Mouse (Mus musculus): ENCODE measurements around the gene Cd59b.
"Not testable (repeated sequence)": the region's sequence is repeated elsewhere in the genome, so short reads cannot be mapped to it uniquely, and the experiment has no call there.

Gene Cd59b

DNA sequence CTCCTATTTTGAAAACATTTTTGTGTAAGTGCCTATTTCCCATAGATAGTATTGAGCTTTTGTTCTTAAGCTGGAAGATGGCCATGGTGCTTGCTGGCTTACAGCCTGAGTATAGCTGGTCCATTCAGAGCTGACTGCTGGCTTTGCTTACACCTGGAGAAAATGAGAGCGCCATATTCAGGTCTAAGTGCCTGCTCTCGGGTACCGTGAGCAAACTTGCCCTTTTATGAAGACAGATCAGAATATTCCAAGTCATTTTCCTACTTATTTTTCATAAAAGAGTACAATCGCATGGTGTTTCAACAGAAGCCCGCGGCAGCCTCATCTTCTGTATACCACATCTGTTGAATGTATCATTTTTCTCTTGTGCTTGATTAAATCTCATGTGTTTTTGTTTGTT, 8.7 kb upstream of the Cd59b start:
- intact Hi-C loops (cut with DNase I), result no loop called here

DNA sequence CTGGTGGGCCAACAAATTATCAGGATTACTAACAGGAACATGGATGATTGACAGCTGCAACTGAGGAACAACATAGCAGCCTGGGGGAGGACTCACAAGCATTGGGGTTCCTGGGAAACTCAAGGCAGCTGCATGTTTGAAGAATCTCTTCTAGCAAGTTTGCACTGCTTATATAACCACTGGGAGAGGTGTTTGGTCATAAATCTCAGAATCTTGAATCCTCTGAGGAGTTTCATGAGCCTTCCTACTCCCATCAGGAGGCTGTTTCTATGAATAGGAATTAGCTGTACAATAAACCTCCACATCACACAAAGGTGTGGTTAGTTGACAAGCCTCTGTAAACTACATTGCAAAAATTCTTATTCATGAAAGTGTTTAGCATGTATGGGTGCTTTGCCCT, 7.0 kb upstream of the Cd59b start:
- intact Hi-C loops (cut with DNase I), result no loop called here

DNA sequence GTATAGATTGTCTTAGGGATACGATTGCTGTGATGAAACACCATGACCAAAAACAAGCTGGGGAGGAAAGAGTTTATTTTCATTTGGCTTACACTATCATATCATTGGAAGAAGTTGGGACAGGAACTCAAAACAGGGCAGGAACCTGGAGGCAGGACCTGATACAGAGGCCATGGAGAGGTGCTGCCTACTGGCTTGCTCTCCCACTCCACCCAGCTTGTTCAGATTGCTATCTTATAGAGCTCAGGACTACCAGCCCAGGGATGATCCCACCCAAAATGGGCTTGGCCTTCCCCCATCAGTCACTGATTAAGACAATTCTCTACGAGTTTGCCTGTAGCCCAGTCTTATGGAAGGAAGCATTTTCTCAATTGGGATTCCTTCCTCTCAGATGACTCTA, 5.5 kb upstream of the Cd59b start:
- intact Hi-C loops (cut with DNase I), result no loop called here

DNA sequence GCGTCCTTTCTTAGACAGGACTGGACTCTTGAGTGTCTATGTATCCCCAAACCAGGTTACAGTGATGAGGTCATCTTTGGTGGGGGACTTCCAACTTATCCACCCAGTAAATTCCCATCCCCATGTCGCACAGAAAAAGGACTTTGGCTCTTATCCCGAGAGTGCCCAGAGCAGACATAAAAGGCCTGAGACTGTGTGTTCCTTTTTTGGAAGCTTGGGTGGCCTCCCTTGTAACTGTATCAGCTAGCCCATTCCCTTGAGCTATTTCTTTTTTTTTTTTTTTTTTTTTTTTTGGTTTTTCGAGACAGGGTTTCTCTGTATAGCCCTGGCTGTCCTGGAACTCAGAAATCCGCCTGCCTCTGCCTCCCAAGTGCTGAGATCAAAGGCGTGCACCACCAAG, 4.1 kb upstream of the Cd59b start, which contains the start of gene Gm10912:
TSS of gene Gm10912 (plus strand) at position 301 of the 400 bp plus-strand sequence.
- intact Hi-C loops (cut with DNase I), result not testable (repeated sequence)

DNA sequence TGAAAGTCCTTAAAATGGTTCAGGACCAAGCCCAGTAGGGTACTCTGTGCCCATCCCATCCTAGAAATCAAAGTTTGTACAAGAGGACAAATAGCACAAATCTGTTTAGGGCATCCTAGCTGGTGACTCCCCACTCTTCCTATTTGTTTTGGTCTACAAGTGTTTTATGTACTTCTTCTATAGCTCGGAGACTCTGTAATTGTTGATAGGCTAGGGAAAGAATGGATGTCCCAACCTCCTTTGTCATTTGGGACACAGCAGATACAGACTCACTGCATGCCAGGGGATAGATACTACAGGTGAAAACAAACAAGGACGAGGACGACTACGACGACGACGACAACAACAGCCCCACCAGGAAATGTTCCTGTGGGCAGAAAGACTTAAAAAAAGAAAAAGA, 1.2 kb upstream of the Cd59b start, which contains the start of gene Gm10799:
TSS of gene Gm10799 (minus strand) at position 101 of the 400 bp plus-strand sequence.
- intact Hi-C loops (cut with DNase I), result not testable (repeated sequence)

DNA sequence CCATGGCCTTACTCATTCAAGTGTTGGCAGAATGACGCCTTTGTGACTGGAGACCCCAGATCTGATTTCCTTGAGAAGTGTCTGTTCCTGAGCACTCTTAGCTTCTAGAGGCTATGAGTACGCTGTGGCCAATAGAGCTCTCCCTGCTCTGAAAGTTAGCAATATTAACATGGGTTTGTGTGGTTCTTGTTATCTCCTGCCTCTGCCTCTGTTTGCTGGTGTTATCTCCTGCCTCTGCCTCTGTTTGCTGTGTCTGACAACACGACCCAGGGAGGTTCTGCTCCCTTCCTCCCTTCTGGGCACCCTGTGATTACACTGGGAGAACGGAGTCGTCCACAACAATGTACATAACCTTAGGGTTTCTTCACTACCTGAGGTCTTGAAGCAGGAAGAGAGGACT, 8.6 kb downstream of the Cd59b start:
- intact Hi-C loops (cut with DNase I), result not testable (repeated sequence)

DNA sequence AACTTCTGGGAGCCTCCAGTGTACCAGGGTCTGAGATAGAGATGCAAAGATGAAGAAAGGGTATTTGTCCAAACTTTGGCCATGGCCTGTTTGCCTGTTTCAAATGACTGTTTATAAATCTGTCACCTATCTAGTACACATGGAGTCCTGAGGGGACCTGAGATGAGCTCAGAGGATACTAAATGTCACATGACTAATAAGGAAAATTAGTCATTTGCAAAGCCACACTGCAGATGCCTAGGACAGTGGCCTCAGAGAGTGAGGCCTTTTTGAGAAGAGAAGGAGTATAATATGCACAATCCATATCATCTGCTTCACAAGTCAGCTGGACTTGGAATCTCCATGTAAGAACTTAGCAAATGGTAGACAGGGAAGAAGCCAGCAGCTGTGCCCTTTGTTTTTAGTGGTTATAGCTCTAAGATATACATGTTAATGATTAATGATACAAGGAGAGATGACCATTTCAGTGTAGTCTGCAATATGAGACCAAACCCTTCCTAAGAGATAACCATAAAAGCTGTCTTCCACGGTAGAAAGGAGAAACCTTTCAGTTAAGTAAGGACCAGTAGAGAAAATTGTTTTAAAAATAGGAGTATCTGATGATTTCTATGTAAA, 11.9 kb downstream of the Cd59b start:
- intact Hi-C loops (cut with DNase I), result not testable (repeated sequence)

DNA sequence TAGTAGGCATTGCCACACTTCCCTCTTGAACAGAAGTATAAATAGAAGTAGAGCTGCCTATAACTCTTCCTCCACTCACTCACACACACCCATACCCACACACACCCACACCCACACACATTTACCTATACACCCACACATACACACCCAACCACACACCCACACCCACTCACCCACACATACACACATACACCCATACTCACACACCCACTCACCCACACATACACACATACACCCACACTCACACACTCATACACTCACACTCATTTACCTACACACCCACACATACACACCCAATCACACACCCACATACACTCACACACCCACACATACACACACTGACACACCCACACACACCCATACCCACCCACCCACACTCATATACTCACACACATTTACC, 12.8 kb downstream of the Cd59b start:
- intact Hi-C loops (cut with DNase I), result no loop called here

DNA sequence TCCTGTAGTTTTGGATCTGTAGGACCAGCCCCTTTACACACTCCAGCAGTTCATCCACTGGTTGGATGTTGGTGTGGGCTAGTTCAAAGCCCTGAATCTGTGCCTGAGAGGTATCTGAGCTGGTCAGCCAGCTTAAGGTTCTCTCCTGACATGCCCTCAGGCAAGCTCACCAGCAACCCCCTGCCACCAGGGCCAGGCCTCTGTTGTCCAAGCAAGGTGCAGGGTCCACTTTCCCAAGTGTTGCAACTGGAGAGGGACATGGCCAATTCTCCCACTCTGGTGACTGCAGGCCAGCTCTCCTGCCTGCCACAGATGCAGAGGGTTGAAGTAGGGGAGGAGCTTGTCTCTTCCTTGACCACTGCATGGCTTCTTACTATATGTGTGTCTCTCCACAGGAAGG, 14.4 kb downstream of the Cd59b start:
- intact Hi-C loops (cut with DNase I), result not testable (repeated sequence)

DNA sequence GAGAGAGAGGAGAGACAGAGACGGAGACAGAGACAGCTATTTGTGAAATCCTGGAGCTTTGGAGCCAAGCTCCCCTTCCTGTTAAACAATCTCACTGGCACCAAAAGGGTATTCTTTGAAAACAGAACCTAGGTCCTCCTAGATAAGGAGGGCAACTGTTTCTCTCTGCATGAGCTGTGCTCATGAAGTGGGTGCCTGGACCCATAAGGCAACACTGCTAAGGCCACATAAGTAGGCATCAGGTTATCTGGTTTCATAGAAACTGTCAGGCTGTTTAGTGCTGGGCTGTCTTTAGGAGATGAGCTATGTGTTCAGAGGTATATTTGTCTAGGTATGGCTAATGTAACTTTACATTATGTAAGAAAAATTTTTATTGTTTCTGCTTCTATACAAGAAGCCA, 17.9 kb downstream of the Cd59b start:
- intact Hi-C loops (cut with DNase I), result not testable (repeated sequence)

DNA sequence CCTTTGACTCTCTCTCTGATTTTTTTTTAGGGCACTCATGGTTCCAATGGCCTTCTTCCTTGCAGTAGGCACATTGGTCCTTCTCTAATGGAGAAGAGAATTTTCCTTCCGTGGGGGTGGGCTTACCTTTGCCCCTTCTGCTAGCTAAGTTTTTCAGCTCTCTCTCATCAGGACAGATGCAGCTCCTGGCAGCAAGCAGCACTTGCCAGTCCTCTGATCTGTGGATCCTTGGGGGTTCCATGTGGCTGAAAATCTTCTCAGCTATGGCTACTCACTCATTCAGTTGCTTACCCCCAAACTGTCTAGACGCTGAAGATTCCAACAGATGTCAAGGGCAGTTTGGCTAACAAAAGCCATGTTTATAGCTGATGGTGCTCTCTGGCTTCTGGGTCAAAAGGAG, 23.7 kb downstream of the Cd59b start:
- intact Hi-C loops (cut with DNase I), result no loop called here

DNA sequence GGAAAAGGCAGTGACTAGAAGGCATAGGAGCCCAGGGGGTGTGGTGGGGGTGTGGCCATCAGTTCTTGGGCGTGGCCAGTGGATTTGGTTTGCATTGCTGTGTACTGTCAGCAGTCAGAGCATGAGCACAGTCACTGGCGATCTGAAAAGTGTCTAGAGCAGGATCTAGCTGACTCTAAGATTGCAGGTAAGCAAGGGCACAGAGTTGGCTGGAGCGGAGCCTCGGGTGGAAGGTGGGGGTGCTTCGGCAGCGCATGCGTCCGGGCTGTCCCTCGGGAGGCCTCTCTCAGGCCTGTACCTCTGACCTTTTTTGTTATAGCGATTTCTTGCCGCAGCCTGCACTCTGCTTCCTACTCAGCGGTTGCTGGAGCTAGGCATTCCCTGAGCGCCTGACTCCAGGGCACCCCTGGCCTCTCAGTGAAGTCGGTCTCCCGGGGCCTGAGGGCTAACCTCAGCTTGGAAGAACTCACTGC, 26.1 kb downstream of the Cd59b start, which contains the start of gene Cd59a:
TSS of gene Cd59a (plus strand) at position 61 of the 473 bp plus-strand sequence.
- intact Hi-C loops (cut with DNase I), result no loop called here

DNA sequence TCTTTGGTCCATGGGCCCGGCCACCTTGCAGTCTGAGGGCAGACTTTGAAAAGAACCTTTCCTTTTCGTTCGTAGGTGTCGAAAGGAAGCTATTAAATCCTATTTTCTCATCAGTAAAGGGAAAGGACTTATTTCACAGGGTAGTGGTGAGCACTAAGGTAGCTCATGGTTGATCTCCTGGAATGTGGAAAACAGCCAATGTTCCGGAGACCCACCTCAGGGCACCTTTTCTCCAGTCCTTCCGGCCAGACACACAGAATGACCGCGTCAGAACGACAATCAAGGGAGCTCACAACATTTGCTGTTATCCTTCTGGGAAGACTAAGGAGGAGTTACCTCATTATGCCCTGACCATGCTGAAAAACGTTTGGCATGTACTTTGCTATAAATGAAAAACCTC, 26.6 kb downstream of the Cd59b start:
- intact Hi-C loops (cut with DNase I), result no loop called here

DNA sequence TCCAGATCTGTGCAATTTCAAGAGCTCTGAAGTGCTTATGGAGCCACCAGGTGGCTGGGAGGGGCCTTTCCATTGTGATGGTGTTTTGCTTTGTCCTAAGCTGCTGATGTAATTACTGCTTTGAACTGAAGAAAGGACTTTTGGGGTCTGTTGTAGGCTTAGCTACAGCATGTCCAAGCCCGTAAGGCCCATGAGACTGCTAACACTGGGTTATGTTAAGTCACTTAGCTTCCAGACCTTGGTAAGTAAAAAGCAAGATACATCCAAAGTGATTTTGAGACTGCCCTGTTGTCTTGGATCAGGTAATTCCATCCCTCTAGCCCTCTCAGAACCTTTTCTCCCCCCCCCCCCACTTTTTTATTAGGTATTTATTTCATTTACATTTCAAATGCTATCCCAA, 27.1 kb downstream of the Cd59b start:
- intact Hi-C loops (cut with DNase I), result not testable (repeated sequence)

DNA sequence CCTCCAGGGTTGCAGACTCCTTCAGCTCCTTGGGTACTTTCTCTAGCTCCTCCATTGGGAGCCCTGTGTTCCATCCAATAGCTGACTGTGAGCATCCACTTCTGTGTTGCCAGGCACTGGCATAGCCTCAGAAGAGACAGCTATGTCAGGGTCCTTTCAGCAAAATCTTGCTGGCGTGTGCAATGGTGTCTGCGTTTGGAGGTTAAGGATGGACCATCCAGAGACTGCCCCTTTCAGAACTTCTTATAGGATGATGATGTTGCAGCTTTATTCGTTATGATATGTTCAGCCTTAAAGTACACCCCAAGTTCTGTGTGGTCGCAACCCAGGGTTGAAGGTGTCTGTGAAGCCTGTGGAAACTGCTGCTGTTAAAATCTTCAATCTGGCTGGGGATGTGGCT, 27.7 kb downstream of the Cd59b start:
- intact Hi-C loops (cut with DNase I), result not testable (repeated sequence)

DNA sequence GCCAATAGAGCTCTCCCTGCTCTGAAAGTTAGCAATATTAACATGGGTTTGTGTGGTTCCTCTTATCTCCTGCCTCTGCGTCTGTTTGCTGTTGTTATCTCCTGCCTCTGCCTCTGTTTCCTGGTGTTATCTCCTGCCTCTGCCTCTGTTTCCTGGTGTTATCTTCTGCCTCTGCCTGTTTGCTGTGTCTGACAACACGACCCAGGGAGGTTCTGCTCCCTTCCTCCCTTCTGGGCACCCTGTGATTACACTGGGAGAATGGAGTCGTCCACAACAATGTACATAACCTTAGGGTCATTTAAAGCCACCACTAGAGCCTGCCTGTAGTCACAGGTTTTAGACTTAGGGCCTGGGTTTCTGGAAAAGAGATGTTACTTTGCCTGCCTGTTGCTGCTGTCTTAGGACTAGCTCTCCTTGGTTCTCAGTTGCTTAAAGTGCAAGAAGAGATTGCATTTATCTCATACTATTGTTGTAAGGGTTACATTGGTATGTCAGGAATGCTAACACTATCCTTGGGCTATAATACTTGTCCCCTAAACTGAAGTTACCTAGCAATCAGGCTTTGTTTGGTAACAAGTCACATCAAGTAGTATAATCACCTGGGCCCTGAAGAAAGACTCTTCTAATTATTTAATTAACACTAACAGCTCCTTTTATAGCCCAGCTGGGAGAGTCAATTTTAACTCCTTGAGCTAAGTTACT, 29.0 kb downstream of the Cd59b start:
- intact Hi-C loops (cut with DNase I), result no loop called here

DNA sequence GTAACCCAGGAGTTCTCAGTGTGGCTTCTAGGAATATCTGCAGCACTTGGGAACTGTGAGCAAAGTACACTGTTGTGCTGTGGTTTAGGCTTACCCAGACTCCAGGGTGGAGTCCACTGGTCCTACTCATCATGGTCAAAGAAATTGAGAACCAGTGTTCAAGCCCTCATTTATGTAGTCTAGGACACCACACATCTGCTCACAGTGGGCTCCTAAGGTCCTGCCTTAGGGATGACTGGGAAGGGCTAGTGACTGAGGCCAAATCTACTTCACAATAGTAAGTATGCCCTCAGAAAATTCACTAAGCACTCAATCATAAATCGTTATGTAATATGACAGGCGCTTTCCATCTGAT, 29.6 kb downstream of the Cd59b start:
- intact Hi-C loops (cut with DNase I), result no loop called here

DNA sequence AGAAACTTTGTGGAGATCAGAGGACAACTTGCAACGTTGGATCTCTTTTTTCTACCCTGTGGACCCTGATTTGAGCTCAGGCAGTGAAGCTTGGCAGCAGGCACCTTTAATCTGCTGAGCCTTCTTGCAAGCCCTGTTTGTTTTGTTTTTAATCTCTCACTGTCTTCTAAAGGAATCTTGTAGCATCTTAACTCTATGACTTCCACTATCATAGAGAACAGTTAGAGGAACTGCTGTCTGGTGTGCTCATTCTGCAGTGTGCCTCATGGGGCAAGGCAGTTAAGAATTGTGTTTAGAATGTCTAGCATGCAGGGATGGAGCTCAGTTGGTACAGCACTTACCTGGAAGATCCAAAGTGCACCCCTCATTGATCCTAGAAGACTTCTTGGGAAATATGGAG, 30.3 kb downstream of the Cd59b start:
- intact Hi-C loops (cut with DNase I), result no loop called here

DNA sequence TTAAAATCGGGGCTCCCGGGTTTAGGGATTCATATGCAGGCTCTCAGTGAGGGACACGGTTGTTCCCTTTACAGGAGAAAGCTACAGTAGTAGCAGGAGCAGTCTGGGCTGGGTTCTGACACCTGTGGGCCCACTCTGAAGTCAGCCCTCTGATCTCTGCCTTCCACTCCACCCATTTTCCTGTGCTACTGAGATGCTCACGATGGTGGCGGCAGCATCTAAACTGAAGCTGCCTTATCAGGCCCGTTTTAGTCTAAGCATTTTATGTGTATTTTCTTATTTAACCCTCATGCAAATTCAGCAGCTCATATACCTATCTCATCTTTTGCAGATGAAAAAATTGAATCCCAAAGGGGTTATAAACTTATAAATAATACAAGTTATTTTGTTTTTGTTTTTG, 35.2 kb downstream of the Cd59b start:
- intact Hi-C loops (cut with DNase I), result no loop called here

DNA sequence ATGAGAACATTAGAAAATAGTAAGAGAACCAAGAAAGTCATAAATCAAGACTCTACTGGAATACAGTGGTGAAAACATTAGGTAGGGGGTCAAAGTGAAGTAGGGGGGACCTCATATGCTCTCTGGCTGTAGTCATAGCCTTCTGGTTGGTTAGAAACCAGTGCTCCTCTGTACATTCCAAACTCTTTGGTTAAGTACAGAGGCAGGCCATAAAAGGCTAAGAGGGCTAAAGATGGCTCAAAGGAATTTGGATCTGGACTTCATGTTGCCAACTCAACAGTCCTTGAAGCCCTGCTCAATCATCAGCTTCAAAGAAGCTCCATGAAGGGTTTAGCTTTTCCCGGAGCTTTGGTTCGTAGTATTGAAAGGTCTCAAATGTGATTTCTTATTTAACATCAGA, 39.4 kb downstream of the Cd59b start:
- intact Hi-C loops (cut with DNase I), result not testable (repeated sequence)

DNA sequence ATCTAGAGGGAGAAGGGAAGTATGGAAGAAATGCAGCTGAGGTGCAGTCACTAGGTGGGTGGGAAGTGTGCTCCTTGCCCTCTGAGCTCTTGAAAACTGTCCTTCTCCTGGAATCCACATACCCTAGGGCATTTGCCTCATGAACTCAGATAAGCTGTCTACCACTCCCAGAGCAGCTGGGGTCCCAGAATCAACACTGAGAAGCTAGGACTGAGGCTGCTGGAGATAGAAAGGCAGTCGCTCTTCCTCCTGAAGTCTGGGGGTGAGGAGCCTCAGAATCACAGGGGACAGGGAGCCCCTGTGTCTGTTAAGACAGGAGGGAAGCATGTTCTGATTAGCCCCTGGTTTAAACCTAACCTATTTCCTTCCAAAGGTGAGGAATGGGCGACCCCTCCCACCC, 39.9 kb downstream of the Cd59b start:
- intact Hi-C loops (cut with DNase I), result no loop called here

DNA sequence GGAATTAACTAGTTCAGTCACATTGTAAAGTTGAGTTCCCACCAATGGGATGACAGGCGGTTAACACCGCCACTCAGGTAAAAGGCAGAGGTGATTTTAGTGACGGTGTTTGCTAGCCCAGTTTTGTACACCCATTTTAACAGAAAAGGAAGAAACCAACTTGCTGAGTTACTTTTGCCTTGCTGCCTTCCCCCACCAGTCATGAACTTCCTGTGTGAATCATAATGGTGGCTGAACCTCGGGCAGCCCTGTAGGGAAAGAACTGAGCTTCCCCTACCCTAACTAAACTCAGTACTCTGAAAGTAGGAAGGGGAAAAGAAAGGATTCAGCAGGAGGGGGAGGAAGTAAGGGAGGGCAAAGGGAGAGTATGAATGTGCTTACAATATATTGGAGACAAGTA, 40.4 kb downstream of the Cd59b start:
- intact Hi-C loops (cut with DNase I), result no loop called here

DNA sequence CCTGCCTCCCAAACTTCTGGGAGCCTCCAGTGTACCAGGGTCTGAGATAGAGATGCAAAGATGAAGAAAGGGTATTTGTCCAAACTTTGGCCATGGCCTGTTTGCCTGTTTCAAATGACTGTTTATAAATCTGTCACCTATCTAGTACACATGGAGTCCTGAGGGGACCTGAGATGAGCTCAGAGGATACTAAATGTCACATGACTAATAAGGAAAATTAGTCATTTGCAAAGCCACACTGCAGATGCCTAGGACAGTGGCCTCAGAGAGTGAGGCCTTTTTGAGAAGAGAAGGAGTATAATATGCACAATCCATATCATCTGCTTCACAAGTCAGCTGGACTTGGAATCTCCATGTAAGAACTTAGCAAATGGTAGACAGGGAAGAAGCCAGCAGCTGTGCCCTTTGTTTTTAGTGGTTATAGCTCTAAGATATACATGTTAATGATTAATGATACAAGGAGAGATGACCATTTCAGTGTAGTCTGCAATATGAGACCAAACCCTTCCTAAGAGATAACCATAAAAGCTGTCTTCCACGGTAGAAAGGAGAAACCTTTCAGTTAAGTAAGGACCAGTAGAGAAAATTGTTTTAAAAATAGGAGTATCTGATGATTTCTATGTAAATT, 41.6 kb downstream of the Cd59b start:
- intact Hi-C loops (cut with DNase I), result not testable (repeated sequence)

Measured in adrenal gland (tissue).